Mouse (Mus musculus): ENCODE measurements around the gene Mrvi1.

The Mrvi1 gene

DNA sequence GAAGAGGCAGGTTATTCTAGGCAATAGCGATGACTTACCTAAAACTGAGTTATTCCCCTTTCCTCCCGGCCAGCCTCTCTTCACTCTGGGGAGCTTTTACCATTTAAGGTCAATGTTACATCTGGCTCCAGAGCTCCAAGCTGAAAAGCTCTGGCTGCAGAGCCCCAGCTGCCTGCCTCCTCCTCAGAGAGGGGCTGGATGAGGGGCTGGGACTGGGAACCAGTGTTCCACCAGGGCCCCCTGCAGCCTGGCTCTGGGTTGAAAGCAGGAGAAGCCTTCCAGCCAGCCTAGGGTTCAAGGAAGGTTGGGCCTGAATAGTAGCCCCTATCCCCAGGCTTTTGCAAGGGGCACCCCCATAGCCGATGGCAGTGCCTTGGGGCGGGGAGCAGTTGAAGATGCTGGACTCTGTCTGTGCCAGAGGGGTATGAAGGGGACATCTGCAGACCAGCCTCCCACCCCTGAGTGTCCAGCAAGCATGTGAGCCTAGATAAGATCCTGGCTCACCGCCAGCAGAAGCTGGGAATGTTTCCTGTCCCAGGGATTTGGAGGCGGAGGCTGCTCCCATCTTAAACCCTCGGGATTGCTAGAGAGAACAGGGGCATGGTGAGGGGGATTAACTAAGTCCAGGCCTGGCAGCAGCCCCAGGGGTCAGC is at the start of gene Mrvi1:
TSS of gene Mrvi1 (minus strand) at position 409 of the 653 bp plus-strand sequence.
- peak; percentile 77 to 86 for DNase-seq

DNA sequence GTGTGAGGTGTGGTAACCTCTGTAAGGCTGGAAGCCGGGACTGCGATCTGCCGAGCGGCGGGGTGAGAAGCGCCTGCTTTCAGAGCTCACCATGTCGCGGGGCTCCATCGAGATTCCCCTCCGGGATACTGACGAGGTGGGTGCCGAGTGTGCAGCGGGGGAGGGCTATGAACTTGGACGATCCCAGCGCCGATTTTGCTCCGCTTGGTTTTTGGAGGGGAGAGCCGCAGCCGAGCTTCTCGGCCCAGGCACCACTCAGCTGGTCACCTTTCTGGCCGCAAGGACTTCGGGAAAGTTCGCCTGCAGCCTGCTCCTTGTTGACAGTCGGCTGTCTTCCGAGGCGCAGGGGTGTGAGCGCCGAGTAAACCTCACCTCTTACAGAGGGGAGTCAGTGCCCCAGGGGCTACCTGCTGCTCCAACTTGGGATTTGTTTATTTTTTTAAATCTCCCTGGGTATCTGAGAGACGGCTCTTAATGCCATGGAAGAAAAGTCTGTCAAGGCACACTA is 46.8 kb upstream of the Mrvi1 start:
- DNase-seq = no peak

DNA sequence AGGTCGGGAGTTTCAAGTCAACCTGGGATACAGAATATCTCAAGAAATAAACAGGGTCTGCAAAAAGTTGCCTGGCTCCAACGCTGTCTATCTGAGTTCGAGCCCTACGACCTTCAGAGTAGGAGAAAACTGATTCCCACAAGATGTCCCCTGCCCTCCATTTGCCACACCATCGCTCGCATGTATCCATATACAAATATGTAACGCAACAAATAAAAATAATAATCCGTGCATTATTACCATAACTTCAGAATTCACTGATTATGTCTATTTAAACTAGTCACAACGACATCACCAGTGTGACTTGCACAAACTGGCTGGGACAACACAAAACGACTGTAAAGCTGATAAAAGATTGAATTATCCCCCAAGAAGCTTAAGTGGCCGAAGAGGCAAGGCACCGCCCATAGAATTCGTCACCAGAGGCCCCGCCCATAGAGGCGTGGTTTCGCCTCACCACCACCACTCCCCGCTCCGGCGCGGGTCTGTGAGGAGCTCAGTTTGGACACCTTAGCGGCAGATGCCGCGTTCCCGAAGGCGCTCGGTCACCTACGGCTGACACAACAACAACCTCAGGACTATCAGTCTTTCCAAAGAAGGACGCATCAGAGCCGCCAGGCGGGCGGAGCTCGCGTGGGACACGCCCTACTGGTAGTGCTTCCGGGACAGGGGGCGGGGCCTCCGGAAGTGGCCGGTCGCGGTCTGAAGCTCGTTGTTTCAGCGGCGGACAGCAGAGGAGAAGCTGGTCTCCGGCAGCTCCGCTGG is 46.2 kb upstream of the Mrvi1 start, which contains the start of gene Ctr9:
TSS of gene Ctr9 (plus strand) at position 671 of the 765 bp plus-strand sequence.
- DNase-seq = peak; percentile 95 to 96

DNA sequence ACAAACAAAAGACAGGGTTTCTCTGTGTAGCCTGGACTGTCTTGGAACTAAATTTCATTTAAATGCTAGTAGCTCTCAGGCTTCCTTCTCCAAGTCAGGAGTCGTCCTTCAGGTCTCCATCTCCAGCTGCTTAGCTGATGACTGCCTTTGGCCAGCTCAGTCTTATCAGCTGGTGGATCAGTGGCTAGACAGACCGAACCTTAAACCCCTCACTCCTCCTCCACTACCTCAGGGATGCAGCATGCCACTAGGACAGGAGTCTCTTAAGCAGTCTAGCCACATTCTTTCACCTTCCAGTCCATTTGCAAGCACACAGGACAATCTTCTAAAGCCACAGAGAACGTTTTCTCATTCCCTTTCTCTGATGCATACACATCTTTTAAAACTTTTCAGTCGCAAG is 42.7 kb upstream of the Mrvi1 start:
- no peak for DNase-seq

DNA sequence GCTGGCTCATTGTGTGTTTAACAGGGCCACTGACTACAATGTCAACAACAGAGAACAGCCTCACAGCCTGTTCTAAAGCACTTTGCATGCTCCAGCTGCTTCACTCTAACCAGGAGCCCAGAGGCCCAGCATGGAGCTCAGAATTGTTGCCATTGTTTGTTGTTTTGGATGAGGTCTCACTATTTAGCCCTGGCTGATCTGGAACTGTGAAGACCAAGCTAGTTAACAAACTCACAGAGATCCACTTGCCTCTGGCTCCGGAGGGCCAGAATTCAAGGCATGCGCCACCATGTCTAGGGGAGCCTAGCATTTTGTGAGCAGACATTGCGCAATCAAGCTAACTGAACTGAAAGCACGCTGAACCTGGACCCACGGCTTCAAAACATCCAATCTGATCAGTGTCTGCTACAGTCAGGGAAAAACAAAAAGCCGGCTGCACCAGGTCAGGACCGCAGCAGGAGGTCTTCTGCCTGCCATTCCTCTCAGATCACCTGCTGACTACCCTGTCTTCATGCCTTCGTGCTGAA is 41.9 kb upstream of the Mrvi1 start:
- DNase-seq = peak in 1 of 2 experiments; percentile 22

DNA sequence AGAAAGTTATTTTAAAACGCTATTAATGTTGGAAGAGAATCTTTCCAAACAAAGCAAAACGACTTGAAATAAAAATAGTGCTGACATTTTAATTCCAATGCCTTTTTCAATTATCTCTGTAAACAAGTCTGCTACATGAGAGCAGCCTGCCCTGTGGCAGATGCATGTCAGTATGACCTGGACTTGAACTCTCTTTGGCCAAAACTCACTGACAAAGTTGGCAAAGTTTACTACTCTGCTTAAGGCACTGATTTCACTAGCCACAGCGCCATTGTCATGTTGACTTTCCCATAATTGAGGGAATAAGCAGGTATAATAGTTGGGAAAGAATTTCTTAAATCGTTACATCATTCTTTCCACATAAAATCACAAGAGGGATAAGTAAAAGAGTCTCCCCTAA is 38.6 kb upstream of the Mrvi1 start:
- DNase-seq = no peak

DNA sequence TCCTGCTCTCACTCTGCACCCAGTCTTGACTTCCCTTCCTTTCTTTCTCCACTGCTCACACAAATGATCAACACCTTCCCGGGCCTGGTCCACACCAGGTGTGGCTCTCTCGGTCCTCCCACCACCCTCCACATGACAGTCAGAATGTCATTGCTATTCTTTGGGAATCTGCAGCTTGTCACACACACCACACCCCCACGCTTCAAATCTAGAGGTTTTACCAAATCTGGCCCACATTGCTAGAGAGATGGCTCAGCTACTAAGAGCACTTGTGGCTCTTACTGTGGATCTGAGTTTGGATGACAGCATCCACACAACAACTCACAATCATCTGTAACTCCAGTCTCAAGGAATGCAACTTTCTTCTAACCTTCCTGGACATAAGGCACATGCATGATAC is 34.7 kb upstream of the Mrvi1 start:
- DNase-seq = no peak

DNA sequence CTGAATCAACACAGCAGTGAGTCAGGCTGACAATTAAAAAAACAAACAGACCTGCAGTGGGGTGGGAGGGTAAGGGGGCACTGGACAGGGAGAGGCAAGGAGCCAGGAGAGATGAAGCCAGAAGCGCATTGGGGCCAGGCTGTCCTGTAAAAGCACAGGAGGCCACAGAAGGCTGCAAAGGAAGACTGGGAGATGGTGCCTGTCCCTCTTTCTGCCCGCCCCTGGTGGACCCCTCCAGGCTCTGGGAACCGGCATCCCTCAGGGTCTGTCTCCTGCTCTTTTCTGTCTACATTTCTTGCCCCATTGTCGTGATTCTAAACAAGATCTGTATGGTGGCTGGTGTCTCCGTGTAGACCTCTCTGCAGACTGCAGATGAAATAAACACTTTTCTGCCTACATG is 33.5 kb upstream of the Mrvi1 start:
- DNase-seq = no peak

DNA sequence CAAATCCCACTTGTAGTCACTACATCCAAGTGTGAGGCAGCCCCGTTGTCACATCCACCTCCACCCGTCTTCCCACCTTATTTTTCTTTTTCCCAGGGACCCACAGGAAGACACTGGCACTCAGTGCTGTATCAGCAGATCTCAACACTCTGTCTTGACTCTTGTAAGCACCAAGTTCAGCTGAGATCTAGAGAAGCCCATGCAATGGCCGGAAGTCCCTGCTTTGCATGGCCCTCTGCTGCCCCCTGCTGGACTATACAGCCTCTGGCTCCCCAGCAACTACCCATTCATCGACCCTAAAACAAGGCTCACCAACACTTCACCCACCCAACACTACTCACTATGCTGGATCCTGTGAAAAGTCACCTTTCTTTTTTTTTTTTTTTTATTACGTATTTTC is 32.6 kb upstream of the Mrvi1 start:
- DNase-seq = peak; percentile 87 to 91

DNA sequence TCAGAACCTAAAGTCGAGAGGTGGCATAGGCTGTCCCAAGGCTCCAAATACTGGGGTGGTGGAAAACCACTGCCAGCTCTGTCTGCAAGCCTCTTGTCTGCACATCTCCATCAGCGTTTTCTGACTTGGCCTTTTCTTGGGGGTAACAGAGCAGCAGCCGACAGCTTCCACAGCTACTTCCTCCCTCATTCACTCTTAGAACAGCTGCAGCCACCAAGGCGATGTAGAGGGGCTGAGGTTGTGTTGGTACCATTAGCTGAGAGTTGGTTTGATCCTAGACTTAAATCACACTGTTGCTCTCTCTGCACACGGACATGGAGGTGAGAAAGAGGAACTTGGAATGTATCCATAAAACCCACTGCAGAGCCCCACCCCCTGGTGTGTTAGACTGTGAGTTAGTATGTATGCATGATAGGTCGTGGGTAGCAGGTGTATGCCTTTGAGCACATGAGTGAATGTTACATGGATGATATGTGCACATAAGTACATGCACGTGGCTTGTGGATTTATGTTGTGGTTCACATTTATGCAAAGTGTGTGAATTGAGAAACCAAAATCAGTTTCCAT is 31.9 kb upstream of the Mrvi1 start:
- no peak for DNase-seq

DNA sequence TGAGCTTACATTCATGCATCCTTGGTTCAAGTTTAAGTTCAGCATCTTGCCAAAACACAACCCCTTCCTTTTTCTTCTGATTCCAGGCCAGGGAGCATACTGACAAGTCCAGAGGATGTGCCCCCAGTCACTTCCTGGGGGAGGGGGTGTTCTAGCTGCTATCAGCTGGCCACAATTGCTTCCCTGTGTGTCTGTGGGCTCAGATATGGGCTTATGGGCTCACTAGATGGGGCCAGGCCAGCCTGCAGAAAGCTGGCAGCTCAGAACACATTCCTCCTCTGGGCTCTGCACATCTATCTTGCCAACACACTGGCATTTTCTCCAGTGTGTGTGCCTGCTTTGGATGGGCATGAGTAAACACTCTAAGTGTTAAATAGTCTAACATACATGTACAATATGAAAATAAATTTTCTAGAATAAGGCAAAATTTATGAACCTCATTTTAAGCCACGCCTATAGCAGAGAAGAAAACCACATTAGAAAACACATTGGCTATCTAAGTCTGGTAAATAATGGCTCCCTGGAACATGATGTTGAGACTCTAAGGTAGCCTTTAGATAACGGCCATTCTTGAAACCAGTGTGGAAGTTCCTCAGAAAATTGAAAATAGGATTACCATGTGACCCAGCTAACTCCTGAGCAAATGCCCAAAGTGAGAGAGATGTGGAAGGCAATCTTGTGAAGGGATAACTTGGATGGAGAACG is 22.0 kb upstream of the Mrvi1 start:
- DNase-seq = no peak

DNA sequence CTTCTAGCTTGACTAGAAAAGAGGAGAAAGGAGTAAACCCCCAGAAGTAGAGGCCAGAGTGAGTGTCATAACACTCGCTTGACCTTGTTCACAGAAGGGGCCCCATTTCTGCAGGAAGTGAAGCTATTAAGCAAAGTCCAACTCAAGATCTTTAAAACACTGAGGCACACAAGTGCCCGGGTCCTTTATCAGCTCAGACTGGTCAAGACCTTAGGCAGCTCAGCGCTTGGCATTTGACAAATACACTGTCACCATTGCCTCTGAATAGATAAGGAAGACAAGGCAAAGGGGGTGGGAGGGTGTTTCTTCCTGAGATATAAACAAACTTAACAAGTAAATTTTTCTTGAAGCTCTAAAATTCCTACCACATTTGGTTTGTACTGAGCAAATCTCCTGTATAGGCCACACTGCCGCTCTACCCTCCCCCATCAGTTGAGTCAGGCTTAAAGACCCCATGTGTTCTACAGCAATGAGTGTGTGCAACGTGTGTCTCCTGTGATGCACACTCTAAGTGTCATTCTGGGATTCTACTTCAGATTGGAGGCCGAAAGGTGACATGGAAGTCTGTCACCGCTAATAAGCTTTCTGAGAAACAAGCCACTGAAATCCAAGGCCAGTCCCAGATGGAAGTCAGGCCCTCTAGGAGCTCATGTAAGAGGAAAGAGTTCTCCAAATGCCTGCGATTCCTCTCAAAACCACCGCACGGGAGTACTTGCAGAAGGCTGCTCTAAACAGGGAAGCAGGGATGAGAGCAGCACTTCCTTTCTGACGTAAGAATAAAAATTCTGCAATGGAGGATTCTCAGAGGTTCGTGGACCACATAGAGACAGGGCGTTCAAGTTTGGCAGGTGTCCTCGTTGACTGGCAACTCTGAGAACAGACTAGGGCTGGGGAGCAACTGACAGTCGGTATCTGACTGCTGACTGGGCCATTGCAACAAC is 16.9 kb upstream of the Mrvi1 start:
- no peak for DNase-seq

DNA sequence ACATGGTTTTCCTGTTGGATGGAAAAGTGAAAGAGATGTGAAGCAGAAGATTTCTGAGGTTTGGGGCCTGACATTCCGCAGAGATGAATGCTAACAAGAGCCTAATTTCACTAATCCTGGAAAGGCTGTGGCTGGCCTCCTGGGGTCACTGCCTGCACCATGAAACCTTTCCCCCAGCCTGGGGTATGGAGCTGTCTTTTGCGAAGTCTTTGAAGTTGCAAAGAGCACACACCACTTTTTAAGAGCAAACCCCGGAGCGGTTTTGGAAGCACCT is 8.9 kb upstream of the Mrvi1 start:
- DNase-seq = no peak

DNA sequence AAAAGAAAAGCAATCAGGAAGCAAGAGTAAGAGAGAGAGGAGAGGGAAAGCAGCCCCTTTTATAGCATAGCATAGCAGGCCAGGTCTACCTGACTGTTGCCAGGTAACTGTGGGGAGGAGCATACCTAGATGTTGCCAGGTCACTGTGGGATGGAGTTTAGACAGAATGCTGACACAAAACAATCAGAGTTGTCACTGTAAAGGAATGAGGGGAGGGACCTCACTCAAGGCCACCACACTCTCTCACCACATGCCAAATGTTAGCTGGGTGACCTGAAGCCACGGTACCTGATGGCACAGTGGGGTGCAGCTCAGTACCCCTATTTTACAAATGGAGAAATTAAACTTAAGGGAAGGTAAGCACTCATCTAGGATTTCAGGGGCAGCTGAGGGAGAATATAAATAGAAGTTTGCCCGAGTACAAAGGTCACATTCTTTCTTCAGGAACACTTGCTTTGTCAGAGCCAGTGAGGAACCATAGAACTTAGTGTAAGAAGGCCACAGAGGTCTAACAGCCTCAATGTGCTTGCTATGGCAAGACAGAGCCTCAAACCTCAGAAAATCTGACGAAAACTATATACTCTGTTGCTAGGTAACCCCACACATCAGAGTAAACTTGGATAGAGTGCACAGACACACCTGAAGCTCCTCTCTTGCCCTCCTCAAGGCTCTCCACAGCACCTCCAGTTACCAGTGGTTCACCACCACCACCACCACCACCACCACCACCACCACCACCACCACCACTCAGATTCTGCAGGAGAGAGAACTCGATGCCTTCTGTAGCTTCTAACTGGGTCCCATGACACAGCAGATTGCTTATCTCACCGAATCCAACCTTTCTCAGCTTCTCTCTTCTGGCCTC is 8.3 kb upstream of the Mrvi1 start:
- DNase-seq = no peak

DNA sequence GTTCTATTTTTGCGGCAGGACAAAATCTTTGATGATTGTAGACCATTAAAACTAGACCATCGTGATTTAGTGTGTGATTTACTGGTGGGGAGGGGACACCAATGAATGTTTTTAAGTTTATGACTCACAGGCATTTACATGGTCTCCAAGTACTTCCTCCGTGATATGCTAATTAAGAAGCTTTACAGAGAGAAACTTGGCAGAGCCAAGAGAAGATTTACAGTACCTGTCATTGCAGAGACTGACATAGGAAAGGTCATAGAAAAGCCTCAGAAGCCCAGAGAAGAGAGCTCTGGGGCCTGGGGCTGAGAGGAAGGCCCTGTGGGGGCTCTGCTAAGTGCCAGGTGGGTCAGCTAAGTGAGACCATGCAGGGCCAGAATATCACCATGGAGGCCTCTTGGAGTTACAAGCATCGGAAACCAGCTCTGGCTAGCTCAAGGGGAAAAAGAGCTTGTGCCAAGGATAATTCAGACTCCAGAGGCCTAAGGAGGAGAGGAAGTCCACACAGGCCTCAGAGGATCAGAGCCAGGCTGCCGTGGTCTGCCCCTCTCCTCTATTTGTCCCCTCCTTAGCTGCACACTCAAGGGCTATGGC is 7.1 kb upstream of the Mrvi1 start:
- no peak for DNase-seq

DNA sequence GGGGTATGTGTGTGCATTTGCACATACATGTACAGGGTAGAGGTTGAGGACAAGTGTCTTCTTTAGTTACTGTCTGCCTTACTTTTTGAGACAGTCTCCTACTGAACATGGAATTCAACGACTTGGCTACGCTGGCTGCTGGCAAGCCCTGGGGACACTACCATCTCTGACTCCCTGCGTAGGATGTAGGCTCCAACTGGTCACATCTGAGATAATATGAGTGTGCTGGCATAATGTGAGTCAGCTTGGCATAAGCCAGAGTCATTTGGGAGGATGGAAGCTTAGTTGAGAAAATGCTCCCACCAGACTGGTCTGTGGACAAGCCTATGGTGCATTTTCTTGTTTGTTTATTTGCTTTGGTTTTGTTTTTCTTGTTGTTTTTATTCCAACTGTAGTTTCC is 5.8 kb upstream of the Mrvi1 start:
- DNase-seq = no peak

DNA sequence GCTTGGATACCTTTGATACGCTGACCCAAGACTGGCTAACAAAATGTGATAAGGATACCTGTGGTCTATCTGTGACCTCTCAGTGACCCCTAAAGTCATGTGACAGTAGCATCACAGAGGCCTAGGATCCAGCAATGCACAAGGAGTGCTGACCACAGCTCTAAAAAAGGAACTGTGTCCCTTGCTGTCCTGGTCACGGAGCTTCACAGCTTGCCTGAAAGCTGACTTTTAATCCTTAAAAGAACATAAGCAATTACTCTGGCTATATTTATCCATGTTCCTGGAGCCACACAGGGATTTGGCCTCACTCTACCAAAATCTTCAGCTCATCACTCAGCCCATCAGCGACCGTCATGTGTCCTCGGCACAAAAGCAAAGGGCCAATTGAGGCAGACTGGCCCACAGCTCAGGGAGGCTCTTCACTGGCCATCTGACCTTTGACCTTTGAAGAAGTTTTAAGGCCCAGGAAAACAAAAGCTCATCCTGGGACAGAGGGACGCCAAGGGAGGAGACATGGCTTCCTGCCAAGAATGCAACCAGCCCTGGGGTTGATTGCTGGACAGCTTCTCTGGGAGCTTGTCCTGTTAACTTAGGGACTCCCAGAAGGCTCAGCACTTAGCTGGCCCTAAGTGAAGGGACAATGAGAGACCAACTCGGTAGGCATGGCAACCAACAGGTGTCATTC is 3.5 kb upstream of the Mrvi1 start:
- peak; percentile 23 to 51 for DNase-seq

DNA sequence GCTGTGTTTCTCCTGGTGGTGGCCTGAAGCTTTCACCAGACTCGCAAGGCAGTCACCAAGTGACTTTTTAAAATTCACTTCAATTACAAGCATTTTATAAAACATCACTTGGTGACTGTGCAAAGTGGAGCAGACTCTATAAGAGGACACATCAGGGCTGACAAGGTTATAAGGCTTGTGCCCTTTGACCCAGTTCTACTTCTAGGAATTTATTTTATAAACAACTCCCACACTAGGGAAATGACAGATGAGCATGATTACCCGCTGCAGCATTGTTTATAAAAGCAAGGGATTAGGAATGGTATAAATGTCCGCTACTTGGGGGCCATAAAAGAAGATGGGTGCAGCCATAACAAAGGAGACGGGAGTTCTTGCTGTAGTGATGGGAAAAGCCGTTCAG is 1.4 kb upstream of the Mrvi1 start:
- no peak for DNase-seq

DNA sequence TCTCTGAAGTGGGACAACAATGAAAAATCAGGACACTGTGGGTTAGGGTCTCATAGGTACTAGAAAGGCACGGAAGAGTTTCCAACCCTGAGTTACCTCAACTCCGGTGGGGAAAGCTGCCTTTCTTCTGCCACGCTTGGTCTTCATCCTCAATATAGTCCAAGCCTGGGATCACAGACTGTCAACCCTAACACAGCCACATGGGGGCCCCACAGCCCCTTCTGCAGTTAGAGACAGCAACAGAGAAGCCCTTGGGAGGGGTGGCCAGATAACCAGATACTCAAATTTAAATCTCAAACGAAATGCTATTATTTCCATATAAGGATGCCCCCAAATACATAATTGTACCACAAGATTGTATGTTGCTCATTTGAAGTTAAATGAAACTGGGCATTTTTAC is 503 bp upstream of the Mrvi1 start:
- DNase-seq = peak; percentile 58 to 72

DNA sequence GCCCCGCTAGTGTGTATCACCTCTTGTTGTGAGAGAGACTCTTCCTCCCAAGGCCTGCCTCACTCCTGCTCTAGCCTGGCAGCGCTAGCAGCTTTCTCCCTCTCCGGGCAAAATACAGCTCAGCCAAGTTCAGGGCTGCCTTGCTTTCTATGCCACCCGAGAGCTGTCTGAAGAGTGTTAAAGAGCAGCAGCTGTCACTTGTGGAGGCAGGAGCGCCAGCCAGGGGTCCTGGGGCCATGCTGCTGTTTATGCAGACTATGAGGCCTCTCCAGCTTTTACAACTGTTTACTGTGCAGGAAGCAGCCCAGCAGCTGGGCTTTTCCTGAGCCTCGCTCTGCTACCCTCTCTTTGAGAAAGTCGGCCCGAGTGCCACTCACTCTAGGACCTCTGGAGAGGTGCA is 1.2 kb downstream of the Mrvi1 start:
- DNase-seq = peak; percentile 44 to 83

All from lung, postnatal 4 days (tissue).